ENCODE assay signal across 10 mouse cellular contexts in the genomic region with DNA sequence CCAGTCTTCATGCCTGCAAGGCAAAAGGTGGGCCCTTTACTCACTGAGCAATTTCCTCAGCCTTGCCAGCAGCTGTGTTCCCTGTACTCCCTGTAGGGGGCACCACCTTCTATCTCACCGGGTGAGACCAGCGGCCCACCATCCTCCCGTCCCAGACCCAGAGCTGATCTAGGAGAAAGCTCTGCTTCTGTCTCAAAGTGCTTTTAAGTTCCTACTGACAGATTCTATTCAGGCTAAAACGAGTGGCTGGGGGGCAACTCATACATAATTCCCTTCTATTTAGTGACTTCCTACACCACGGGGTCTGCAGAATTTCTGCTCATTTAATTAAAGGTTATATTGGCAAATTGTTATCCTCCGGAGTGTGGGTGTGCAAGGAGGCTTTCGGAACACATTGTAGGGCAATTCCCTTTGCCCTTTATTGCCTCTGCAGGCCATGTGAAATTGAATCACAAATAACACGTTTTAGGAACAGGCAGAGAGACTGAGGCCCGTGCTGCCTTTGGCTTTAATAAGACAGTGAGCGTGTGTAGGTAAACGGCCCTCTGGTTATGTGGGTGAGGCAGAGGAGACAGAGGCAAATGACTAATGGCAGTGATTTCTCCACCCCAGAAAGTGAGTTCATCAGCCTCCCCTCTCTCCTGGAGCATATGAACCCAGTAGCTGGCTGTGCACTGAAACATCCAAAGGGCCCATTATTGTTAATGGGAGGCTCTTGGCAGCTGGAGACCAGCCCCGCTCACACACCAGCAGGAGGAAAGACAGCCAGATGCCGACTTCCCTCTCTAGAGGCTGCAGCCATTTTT. TPM values are rescaled to one million over a fixed set of nuclear protein-coding genes. Genes with fewer than 3 reads are reported as not detected.
DNase-seq lines count a peak whose midpoint lies in the region; ATAC-seq and TF ChIP-seq lines count a peak whose summit lies in the region.
"Had no signal": no experiment of that assay in that cellular context is flagged by ENCODE, and none has a peak within 500 bp of the region (broad histone marks: within the 10 kb centered on the region; RNA-seq: fewer than 3 reads in every experiment).

No protein-coding gene starts in this region.

- H3K36me3 ChIP-seq in intestine, postnatal 0 days (ENCODE audit: control insufficient read depth, insufficient read depth) = no peaks in the 10 kb centered on the region
- H3K36me3 ChIP-seq in intestine, embryonic 16.5 days (ENCODE audit: control insufficient read depth, insufficient read depth, low read length) = no peaks in the 10 kb centered on the region
- H3K36me3 ChIP-seq in ES-E14 (ENCODE audit: control insufficient read depth, insufficient read depth, low read length, poor library complexity, severe bottlenecking) = no peaks in the 10 kb centered on the region
- H3K36me3 ChIP-seq in midbrain, embryonic 16.5 days (ENCODE audit: control insufficient read depth, insufficient read depth, low read length) = no peaks in the 10 kb centered on the region

- WGBS in intestine, postnatal 0 days = 67% methylated on average over 13 of the region's 13 CpGs
- WGBS in intestine, embryonic 16.5 days = 65% methylated on average over 13 of the region's 13 CpGs
- WGBS in midbrain, embryonic 16.5 days = 41% methylated on average over 13 of the region's 13 CpGs

- TF ChIP-seq CTCF in intestine, postnatal 0 days (IDR thresholded peaks at IDR 0.05; ENCODE audit: low read depth) = peak; percentile 34; the same call in 1 of the 2 replicates

- H3K4me3 ChIP-seq in intestine, postnatal 0 days (ENCODE audit: low read depth, low read length) = no peak overlapping the region
- H3K4me3 ChIP-seq in intestine, embryonic 16.5 days (ENCODE audit: low read length) = no peak overlapping the region
- H3K4me3 ChIP-seq in ES-E14 (ENCODE audit: insufficient read depth in 1 of 2, low read depth in 1 of 2, low read length in 2 of 2, poor library complexity in 1 of 2, severe bottlenecking in 1 of 2) = no peak overlapping the region
- H3K4me3 ChIP-seq in midbrain, embryonic 16.5 days (ENCODE audit: low read depth, low read length) = no peak overlapping the region

- no peaks in the 10 kb centered on the region for H3K4me1 ChIP-seq in intestine, postnatal 0 days (replicated peaks; ENCODE audit: control insufficient read depth, insufficient read depth, low read length)
- no peaks in the 10 kb centered on the region for H3K4me1 ChIP-seq in intestine, embryonic 16.5 days (ENCODE audit: control insufficient read depth, insufficient read depth, low read length)
- H3K4me1 ChIP-seq in ES-E14 (ENCODE audit: control insufficient read depth in 2 of 2, insufficient read depth in 2 of 2, low read length in 2 of 2, poor library complexity in 1 of 2) = peaks cover 2 to 3% of the 10 kb centered on the region in 2 experiments; a peak in 3 of 4 replicates
- H3K4me1 ChIP-seq in midbrain, embryonic 16.5 days (ENCODE audit: control insufficient read depth, insufficient read depth, low read length) = no peaks in the 10 kb centered on the region

- H3K4me2 ChIP-seq in intestine, postnatal 0 days (replicated peaks; ENCODE audit: low read depth) = no peak overlapping the region
- H3K4me2 ChIP-seq in intestine, embryonic 16.5 days (ENCODE audit: low read depth, low read length) = no peak overlapping the region
- H3K4me2 ChIP-seq in midbrain, embryonic 16.5 days (ENCODE audit: low read length) = no peak overlapping the region

- no peak for ATAC-seq in intestine, postnatal 0 days
- no peak for ATAC-seq in intestine, embryonic 16.5 days
- peak; percentile 75 for ATAC-seq in midbrain, embryonic 16.5 days
- ATAC-seq in inflammation-experienced regulatory T-cells, adult 6 months = no peak

- H3K27ac ChIP-seq in intestine, postnatal 0 days (ENCODE audit: low read depth, low read length) = no peak overlapping the region
- H3K27ac ChIP-seq in intestine, embryonic 16.5 days (ENCODE audit: low read length) = no peak overlapping the region
- no peak overlapping the region for H3K27ac ChIP-seq in ES-E14 (ENCODE audit: insufficient read depth, low read depth, low read length, poor library complexity, severe bottlenecking)
- H3K27ac ChIP-seq in midbrain, embryonic 16.5 days (ENCODE audit: low read length) = 0 out of 2 replicates have a peak overlapping the region, but pooled peaks have one; percentile 24

- peak; percentile 88 for DNase-seq in ES-E14 (ENCODE audit: low read depth, low spot score)
- peak; percentile 6 for DNase-seq in forelimb bud, embryonic 11.5 days (ENCODE audit: low read depth, low spot score)
- no peak for DNase-seq in gastrocnemius, postnatal 25 days
- no peak for DNase-seq in cerebellum, adult 8-10 months
- DNase-seq: kidney, adult 9 months; lung, postnatal 4 days had no signal

- H3K9me3 ChIP-seq in intestine, postnatal 0 days (ENCODE audit: control insufficient read depth) = no peaks in the 10 kb centered on the region
- no peaks in the 10 kb centered on the region for H3K9me3 ChIP-seq in intestine, embryonic 16.5 days (ENCODE audit: control insufficient read depth, low read length)
- no peaks in the 10 kb centered on the region for H3K9me3 ChIP-seq in ES-E14 (ENCODE audit: control insufficient read depth, insufficient read depth, low read depth, low read length)
- no peaks in the 10 kb centered on the region for H3K9me3 ChIP-seq in midbrain, embryonic 16.5 days (replicated peaks; ENCODE audit: control insufficient read depth, low read length, poor library complexity, severe bottlenecking)

- in situ Hi-C loops in ES-E14 (cut with MboI; ENCODE audit: low sequenced_read_pairs in 2 of 2, unreplicated experiment in 2 of 2) = no loop called here

- no peaks in the 10 kb centered on the region for H3K27me3 ChIP-seq in intestine, postnatal 0 days (replicated peaks; ENCODE audit: control insufficient read depth, insufficient read depth, low read length)
- H3K27me3 ChIP-seq in intestine, embryonic 16.5 days (replicated peaks; ENCODE audit: control insufficient read depth, insufficient read depth, low read length) = no peaks in the 10 kb centered on the region
- H3K27me3 ChIP-seq in midbrain, embryonic 16.5 days (ENCODE audit: control insufficient read depth, insufficient read depth, low read depth, low read length) = no peaks in the 10 kb centered on the region

- H3K9ac ChIP-seq in intestine, postnatal 0 days (ENCODE audit: low read depth, low read length) = no peak overlapping the region
- H3K9ac ChIP-seq in intestine, embryonic 16.5 days (ENCODE audit: low read depth, low read length) = no peak overlapping the region
- H3K9ac ChIP-seq in ES-E14 (ENCODE audit: insufficient read depth, low read depth, low read length, poor library complexity, severe bottlenecking) = no peak overlapping the region
- H3K9ac ChIP-seq in midbrain, embryonic 16.5 days (ENCODE audit: low read depth, low read length) = no peak overlapping the region

TF ChIP-seq in ES-E14, 5 proteins besides CTCF, POLR2A, EP300 and RAD21:
- no peak for TF ChIP-seq HCFC1 (IDR thresholded peaks at IDR 0.05; ENCODE audit: borderline replicate concordance, insufficient read depth, low read length)
- no peak for TF ChIP-seq ZNF384 (IDR thresholded peaks at IDR 0.05; ENCODE audit: low read depth, low read length)
- TF ChIP-seq ZC3H11A (IDR thresholded peaks at IDR 0.05; ENCODE audit: borderline replicate concordance, low read depth, low read length) = no peak
- TF ChIP-seq CHD2 (IDR thresholded peaks at IDR 0.05; ENCODE audit: low read depth, low read length) = no peak
- TF ChIP-seq MAFK (IDR thresholded peaks at IDR 0.05; ENCODE audit: insufficient read depth, low read depth, low read length) = no peak

RNA-seq across cellular contexts. Expression of gene Gpr39, which starts 53.1 kb away (rescaled TPM):
- polyA plus RNA-seq in intestine, postnatal 0 days (2015; fragmentation: Nextera tagmentation; extraction: Ambion mirVana) = 6.8 TPM in 2 replicates
- 8.7 and 9.0 TPM in 2 replicates for polyA plus RNA-seq in intestine, embryonic 16.5 days (2015; fragmentation: Nextera tagmentation; extraction: Ambion mirVana)
- 1.3 and 1.7 TPM in 2 replicates for total RNA-seq in ES-E14 (2012; rRNA removed)
- 0.09 and 0.41 TPM in 2 replicates for polyA plus RNA-seq in midbrain, embryonic 16.5 days (2015; fragmentation: Nextera tagmentation; extraction: Ambion mirVana)
- not detected for total RNA-seq in gastrocnemius, postnatal 25 days (2021)
- polyA plus RNA-seq in inflammation-experienced regulatory T-cells, adult 6 months (2017; shearing (Covaris generic)) = not detected

Comparison
In these comparisons a context has a peak if more than half of its experiments do, and no peak if none do; other contexts are left out.
1. DNase-seq: peak in ES-E14 (single experiment) and forelimb bud, embryonic 11.5 days (single experiment); none in gastrocnemius, postnatal 25 days (single experiment) and cerebellum, adult 8-10 months (single experiment).